Mouse (Mus musculus) skeletal muscle tissue, adult 2 months (tissue): ENCODE data around the gene Tasp1.
"Not testable (repeated sequence)": the region's sequence is repeated elsewhere in the genome, so short reads cannot be mapped to it uniquely, and the experiment has no call there.

Source experiments
- DNase-seq: peaks from one replicate; pipeline ENCODE4 v3.0.0-alpha.2; 2012; ENCODE audit warnings: low read depth, low spot score

The Tasp1 gene

DNA sequence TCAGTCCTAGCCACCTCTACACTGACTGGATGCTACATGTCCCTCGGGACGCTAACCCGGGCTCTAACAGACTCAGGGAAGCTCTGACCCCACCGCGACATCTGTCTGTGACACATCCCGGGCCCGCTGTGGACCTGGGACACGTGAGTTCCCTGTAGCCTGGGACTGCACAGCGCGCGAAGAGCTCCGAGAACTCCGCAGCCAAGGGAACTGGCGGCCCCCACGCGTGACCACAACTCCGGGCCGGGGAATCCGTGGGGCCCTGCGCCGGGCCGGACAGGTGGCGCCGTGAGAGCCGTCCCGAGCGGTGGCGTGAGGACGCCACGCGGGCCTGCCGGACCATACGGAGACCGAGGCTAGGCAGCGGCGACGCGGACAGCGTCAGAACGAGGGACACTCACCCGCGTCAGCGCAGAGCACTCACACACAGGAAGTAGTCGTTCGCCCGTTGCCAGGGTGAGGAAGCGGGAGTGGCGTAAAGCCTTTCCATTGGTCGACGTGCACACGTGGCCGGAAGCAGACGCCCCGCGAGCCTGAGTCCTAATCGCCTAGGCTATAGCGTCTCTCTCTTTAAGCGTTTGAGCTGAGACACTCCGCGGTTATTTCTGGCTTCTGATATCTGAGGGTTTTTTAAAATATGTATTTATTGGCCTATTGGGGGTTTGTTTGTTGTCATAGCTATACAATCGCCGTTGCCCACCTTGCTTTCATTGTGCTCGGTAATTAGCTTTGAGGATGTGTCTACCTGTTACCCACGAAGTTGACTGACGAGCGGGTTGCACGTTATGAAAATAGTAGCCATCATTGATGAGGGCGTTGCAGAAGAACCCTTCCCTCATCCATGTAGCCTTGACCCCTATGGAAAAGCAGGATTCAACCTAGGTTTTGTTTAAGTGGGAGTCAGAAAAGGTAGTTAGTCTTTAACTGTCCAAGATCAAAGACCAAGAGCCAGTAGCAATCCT, at the start of gene Tasp1:
Tasp1 (minus strand) TSS at position 453 of the 962 bp plus-strand sequence.
- peak; percentile 91 for DNase-seq

DNA sequence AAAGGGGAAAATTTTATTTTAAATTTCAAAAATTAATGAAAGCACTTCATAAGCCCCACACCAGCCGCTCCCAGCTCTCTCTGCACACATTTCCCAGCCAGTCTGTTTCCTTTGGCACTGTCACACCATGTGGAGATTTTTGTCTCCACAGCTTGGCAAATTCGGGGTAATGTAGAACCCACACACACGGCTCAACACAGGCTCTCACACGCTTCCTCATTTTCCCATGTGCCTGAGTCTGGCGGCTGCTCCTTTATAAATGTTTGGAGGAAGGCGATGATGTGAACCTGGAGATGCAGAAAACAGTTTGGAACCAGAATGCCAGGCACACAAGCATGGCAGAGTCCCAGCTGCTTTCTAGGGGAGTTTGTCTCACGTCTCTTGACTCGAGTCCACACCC, 47.2 kb upstream of the Tasp1 start:
- DNase-seq, result peak; percentile 13

DNA sequence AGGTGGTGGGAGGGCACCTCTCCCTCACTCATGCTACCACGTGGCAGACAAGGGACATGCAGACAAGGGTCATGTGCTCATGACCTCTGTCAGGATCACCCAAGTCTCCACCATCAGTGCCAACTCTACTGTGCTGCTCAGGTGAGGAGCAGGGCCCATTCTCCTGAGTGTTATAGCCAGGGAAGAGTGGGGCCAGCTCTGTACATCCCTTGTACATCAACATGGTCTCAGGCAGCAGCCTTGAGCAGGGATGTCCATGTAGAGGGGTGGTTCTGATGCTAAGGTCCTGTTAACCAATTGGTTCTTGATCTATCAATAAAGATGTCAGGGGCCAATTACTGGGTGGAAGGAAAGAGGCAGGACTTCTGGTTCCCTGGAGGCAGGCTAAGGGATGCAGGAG, 42.3 kb upstream of the Tasp1 start:
- DNase-seq, result no peak

DNA sequence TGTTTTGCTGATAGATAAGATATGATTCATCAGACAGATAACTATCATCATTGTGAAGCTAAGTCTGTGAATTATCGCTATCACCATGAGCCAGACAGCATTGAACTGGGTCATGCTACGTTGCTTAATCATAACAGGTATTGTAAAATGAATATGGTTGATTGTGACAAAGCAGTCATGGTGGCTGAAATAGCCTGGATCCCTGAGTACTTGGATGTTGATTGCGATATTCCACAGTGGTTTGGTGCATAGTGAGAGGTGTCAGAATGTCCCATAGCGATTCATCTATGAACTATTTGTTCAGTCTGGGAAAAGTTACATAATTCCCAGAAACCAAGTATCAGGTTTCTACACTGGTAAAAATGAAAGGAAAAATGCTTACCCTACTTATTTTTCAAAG, 41.0 kb upstream of the Tasp1 start:
- DNase-seq, result peak; percentile 12

DNA sequence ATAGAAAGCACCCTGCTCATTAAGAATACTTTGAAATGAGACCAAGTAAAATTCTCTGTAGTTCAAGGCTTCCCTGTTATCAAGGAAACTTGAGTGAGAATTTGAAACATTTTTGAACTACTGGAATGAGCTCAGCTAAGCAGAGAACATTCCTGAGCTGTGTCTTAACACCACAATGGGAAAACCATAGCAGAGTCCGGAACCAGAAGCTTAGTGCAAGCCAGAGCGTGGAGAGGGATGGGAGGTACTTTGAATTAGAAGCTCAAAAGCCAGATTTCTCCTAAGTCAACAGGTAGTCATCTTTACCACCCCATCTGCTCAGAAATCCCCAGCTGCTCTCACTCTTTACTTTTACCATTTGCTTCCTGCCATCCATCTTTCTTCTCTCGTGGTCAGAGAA, 38.3 kb upstream of the Tasp1 start:
- DNase-seq, result no peak

DNA sequence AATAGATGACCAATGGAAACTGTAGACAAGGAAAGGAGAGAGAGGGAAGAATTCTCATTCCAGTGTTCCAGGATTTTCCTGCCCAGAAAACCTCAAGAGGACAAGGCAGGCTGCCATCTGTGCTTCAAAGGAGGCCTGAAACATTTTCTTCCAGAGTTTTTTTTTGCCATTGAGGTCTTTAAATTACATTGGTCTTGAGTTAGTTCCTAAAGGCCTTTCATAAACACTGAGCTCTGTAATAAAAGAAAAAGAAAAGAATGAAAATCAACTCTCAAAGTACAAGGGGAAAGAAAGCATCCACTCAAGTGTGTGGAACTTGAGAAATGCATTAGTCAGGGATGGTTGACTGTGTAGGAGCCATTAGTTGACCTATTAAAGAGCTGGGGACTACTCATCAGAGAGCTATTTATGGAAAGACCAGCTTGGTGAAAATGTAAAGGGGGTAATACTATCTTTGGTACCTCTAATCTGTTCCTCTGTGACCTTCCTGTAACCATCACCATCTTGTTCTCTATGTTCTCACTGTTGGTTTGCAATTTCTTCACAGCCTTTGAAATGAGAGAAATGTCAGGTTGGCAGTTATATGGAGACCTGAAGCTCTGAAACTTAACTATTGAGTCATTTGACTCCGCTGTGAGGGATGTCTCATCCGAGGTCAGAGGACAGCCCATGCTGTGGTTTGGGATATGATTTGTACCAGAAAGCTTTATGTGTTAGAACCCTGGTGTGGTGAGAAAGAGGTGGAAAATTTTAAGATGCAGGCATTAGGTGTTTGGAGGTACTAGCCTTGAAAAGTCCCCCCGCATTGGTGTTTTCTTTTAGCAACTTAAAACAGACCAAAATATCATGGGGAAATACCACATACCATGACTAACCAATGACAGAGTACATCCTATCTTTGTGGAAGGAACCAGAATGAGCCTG, 34.2 kb upstream of the Tasp1 start:
- no peak for DNase-seq

DNA sequence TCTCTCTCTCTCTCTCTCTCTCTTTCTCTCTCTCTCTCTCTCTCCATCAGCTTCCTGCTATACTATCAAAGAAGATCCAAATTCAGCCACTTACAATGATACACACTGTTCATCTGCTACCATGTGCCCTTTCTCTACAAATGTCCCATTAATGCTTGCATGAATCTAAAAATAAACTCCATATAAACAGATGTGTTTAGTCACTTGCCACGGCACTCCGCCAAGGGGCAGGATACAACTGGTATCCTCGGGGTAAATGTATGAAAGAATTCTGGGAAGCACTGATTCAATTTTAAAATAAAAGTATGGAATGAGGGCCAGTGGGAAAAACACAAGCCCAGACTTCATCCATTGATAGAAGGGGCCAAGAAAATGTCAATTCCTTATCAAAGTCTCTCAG, 33.4 kb upstream of the Tasp1 start:
- DNase-seq, result no peak

DNA sequence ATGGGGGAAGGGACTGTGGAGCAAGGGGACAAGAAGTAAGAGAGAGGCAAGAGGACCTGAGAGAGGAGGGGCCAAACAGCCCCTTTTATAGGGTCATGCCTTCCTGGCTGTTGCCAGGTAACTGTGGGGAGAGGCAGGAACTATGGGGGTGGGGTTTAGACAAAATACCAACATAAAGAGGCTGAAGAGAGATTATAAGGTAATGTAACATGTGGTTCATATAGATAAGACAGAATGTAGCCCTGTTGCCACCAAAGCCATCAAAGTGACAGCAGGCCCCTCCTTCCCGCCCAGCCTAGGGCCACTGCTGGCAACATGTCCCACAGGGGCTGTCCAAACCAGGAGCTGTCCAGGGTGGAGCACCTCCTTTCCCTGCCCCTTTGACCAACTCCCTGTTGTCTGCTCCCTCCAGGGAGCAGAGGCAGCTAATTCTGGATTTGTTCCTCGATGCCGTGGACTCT, 30.6 kb upstream of the Tasp1 start:
- DNase-seq, result no peak

DNA sequence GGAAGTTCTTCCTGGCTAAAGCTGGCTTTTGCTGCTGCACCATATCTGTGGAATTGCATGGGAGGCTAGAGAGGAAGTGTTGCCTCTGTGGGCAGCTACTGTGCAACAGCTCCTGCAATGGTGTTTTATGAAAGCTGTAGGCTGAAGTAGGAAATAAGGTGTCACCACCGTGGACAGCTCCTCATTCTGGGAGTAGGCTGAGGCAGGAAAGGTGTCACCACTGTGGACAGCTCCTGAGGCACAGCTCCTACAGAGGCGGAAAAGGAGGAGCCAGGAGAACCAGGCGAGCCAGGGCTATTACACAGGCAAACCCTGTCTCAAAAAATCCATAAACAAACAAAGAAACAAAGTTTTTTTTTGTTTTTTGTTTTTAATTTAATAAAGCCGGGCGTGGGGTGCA, 29.4 kb upstream of the Tasp1 start:
- DNase-seq, result no peak

DNA sequence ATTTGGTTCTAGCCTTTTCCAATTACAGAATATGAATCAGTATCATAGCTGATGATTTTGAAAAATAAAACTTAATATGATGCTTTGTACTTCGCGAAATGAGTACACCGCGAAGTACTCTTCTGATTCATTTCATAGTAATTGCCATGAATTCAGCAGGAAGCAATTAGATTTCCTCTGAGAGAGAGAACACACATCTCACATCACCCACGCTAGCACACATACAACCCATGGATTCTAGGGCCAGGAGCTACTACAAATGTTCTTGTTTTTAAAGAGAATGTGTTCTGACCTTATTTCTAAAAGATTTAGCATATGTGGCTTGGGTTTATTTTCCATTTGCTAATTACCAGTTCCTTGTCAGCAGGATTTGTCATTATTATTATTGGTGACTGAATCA, 26.8 kb upstream of the Tasp1 start:
- DNase-seq, result no peak

DNA sequence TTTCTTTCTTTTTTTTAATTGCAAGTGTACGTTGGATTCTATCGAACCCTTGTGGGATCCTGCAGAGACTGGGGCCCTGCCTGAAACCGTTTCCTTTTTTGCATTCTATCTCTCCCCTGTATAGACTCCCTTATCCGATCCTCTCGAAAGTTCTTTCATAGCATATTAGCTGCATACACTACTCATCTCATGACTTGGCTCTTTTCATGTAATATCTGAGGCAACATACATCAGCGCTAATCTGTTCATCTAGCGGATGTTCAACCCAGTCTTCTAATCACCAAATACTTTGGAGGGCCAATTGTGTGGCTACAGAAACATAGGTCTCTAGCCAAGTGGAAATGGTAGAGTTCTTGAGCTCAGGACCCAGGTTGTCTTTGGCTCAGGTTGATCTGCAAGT, 17.6 kb upstream of the Tasp1 start:
- no peak for DNase-seq

DNA sequence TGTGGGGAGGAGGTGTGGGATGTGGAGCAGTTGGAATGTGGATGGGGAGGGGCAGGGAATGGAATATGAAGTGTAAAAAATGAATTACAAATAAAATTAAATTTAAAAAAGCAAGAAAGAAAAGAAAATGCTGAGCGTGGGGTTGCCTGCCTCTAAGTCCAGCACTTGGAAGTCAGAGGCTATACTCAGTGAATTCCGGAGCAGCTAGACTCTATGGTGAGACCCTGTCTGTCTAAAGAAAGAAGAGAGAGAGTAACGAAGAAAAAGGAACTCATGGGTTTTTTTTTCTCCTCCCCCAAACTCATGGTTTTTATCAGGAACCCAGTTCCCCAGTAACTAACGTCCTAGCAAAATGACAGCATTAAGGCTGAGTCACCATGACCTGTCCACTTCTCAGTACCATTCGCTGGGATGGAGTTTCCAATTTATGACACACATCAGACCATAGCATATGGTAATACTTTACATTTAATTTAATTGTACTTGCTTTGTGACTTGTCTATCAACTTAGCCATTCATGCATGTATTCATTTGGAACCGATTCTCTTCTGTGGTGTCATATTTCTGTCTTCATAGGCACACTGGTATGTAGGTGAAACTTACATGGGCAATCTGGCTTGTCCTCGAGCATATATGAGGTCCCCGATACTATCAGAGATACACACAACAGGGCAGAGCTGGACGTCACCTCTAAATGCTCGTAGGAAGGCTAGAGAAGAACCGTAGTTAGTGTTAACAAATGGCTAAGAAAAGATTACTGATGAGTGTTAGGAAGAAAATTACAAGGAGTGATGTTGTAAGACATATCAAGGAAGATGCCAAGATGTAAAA, 14.4 kb upstream of the Tasp1 start:
- DNase-seq, result no peak

DNA sequence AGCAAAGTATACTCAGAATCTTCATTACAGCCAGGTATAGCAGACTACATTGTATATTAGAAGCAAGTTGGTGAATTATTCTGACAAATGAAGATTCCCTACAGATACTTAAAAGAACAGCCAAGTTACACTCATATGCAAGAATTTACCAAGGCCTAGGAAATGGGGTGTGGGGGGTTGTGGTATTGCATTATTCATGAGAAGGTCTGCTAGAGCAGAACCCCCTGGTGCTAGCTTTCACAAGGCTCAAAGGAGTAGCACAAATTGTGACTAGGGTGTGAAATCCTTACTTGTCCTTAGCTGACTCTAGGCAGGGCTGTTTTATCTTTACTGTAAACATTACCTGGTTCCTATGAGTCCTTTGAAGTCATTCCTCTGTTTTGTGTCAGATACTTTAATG, 12.7 kb upstream of the Tasp1 start:
- DNase-seq, result not testable (repeated sequence)

DNA sequence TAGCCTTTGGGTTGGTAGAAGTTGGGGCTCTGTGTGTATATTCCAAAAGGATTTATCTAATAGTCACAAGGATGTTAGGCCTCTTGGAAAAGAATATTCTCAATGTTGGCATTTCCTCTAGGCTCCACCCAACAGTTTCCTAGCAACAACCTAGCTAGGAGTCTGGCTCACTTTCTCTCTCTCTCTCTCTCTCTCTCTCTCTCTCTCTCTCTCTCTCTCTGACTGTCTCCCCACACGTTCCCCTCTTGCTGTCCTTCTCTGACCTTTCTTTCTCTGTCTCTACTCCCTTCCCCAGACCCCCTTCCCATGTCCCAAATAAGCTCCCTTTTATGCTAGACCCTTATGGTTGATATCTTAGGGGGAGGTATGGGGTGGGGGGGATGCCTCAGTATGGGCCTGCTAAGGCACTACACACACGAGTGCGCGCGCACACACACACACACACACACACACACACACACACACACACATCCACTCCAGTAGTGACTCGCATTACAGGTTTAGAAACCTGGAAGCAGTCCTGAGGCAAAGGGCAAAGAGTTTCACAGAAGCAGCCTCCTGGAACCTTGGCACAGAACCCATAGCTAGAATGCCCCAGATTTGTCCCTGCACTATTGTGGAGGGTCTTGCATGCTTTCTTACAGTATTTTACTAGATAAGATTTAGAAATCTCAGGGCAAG, 12.1 kb upstream of the Tasp1 start:
- DNase-seq, result no peak

DNA sequence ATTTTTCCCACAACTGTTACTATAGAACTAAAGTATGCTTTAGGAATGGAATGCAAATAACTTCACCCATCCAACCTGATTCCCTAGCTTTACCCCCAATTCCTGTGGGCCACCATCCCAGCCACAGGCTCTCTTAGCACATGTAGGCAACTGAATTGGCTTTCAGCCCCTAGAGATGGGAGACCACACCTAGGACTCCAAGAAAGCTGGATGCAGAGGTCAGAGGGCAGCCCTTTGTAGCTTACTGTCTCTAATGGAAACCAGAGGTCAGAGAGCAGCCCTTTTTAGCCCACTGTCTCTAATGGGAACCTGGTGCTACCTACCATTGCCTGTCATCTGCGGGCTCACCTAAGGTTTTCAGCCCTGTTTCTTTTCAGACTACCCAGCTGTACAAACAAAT, 10.9 kb upstream of the Tasp1 start:
- no peak for DNase-seq

DNA sequence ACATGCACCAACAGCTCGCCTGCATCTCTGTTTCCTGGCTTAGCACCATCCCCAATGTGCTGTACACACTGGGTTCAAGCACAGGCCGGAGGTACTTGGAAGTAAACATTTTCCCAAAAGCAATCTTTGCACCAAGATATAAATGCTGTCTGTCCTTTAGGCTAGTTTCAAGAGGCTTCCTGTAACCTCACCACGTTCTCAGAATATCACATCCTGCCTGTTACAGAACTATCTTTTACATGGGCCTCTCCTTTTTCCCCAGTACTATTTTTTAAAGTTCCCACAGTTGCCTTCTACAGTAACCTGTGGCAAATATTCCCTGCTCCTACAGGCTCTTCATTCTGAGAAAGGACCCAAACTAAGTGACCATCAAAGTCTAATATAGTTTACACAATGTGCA, 8.5 kb upstream of the Tasp1 start:
- DNase-seq, result no peak

DNA sequence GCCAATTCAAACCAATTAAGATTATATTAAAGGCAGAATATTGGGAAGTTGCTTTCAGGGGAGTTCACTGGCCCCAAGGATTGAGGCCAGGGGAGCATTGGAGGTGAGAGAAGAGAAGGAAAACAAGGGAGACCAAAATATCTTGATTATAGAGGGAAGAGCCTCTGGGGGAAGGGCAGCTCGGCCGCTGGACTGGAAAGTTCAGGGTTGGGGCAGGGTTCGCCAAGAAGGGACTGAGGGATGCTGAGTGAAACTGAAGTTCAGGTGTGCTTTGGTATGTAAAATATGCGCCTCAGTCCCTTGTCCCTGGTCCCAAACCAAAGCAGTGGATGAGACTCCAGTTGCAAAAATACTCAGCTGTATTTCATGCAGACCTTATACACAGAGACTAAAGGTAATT, 911 bp upstream of the Tasp1 start:
- no peak for DNase-seq

DNA sequence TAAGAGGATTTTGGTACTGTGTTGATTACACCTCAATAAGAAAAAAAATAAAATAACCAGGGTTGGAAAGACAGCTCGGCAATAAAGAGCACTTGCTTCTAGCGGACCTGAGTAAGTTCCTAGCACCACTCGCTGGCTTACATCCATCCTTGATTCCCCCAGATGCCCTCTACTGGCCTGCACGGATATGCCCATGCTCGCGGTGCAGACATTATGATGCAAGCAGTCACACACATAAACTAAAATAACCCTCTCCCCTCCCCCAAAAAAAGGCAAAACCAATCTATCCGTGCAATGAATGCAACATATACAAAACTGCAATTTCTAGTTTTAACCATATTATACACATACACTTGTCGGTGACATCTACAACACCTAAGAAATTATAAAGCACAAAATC, 929 bp downstream of the Tasp1 start:
- DNase-seq, result no peak

DNA sequence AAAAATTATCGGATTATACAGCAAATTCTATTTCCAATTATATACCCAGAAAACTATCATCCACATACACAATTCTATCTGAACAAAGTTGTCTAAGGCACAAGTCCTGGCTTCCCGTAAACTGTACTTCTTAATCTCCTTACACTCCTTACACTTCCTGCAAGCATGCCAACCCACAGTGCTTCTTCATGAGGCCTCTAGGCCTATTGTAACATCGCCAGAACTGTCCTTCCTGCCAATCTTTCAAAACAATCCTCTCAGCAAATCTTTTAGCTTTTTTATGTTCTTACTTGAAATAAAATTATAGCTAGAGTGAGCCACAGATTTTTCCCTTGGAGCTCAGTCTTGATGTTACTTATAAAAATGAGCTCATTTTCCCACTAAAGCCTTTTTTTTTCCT, 5.1 kb downstream of the Tasp1 start:
- DNase-seq, result no peak

DNA sequence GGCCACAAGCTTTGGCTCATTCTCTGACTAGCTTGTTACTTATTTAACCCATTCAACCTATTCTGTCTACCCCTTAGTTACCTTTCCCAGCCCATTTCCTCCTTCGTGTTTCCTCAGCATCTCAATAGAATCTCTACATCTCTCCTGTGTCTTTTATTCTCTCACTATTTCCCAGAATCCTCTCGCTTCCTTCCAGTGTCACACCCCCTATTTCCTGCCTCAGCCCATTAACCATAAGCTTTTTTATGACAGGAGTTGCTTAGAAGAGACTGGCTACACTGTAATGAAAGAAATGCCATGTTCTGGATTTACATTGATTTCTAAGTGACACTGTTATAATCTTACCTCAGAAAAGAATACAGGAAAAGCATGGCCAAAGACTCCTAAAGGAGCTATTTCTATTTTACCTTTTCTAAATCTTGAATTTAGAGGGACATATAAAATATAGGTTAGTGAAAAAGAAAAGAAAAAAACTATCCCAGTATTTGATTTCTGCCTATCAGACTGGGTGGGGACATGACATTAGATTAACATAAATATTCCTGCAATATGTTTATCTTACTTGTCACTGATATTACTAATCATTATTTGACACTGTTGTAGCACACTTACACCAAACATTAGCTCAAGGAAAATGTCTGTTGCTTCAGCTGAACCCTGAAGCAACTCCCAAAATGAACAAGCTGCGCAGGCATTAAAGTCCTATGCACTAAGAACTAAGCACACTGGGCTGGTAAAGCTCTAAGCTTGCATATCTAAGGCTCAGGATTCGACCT, 6.3 kb downstream of the Tasp1 start:
- no peak for DNase-seq
